11 mouse cellular contexts compared by ENCODE assay signal in genomic region chr8:122277204-122277995, GRCm38 (mm10). TPM values are rescaled to one million over a fixed set of nuclear protein-coding genes. Genes with fewer than 3 reads are reported as not detected.
A peak's percentile ranks its signal among the peaks of the same experiment; 100 is the strongest.
DNase-seq lines count a peak whose midpoint lies in the region; ATAC-seq and TF ChIP-seq lines count a peak whose summit lies in the region.
"Had no signal": no experiment of that assay in that cellular context is flagged by ENCODE, and none has a peak within 500 bp of the region (broad histone marks: within the 10 kb centered on the region; RNA-seq: fewer than 3 reads in every experiment).

No protein-coding gene starts in this region.

- no peaks in the 10 kb centered on the region for H3K9me3 ChIP-seq in kidney, postnatal 0 days (replicated peaks; ENCODE audit: low read length)
- H3K9me3 ChIP-seq in kidney, embryonic 16.5 days (ENCODE audit: low read length): no peaks in the 10 kb centered on the region
- H3K9me3 ChIP-seq in ES-E14 (ENCODE audit: control insufficient read depth, insufficient read depth, low read depth, low read length): no peaks in the 10 kb centered on the region
- H3K9me3 ChIP-seq in liver, embryonic 11.5 days (ENCODE audit: control insufficient read depth, low read length): no peaks in the 10 kb centered on the region
- H3K9me3 ChIP-seq: intestine, embryonic 15.5 days had no signal

- H3K4me2 ChIP-seq in kidney, postnatal 0 days (ENCODE audit: low read length): no peak overlapping the region
- H3K4me2 ChIP-seq in kidney, embryonic 16.5 days (replicated peaks; ENCODE audit: low read depth, low read length): no peak overlapping the region
- H3K4me2 ChIP-seq in liver, embryonic 11.5 days: no peak overlapping the region
- H3K4me2 ChIP-seq: intestine, embryonic 15.5 days had no signal

- no peak overlapping the region for H3K9ac ChIP-seq in kidney, postnatal 0 days (ENCODE audit: low read depth, low read length)
- H3K9ac ChIP-seq in kidney, embryonic 16.5 days (replicated peaks; ENCODE audit: low read length): no peak overlapping the region
- H3K9ac ChIP-seq in ES-E14 (ENCODE audit: insufficient read depth, low read depth, low read length, poor library complexity, severe bottlenecking): peak overlapping the region; percentile 37; the same call in 1 of the 2 replicates
- 0 out of 2 replicates have a peak overlapping the region, but pooled peaks have one; percentile 2 for H3K9ac ChIP-seq in liver, embryonic 11.5 days (ENCODE audit: low read depth, low read length)
- H3K9ac ChIP-seq: intestine, embryonic 15.5 days had no signal

- no peak overlapping the region for H3K4me3 ChIP-seq in kidney, postnatal 0 days (replicated peaks; ENCODE audit: low read depth, low read length)
- H3K4me3 ChIP-seq in kidney, embryonic 16.5 days (ENCODE audit: low read length): no peak overlapping the region
- peak overlapping the region in 1 of 2 experiments; percentile 56; a peak in 1 of 4 replicates for H3K4me3 ChIP-seq in ES-E14 (ENCODE audit: insufficient read depth in 1 of 2, low read depth in 1 of 2, low read length in 2 of 2, poor library complexity in 1 of 2, severe bottlenecking in 1 of 2)
- H3K4me3 ChIP-seq in liver, embryonic 11.5 days (ENCODE audit: low read depth, low read length): no peak overlapping the region
- H3K4me3 ChIP-seq: intestine, embryonic 15.5 days had no signal

- DNase-seq in kidney, postnatal 0 days (ENCODE audit: low spot score): peak; percentile 63
- DNase-seq in ES-E14 (ENCODE audit: low read depth, low spot score): no peak
- peak; percentile 48 for DNase-seq in brain, embryonic 14.5 days (ENCODE audit: low read depth)
- DNase-seq in liver, embryonic 11.5 days (ENCODE audit: low spot score): no peak
- DNase-seq in layer of hippocampus, adult 9-11 months: no peak
- DNase-seq in cerebellum, postnatal 36 days: no peak
- DNase-seq: gastrocnemius, postnatal 10 days; spleen, adult 18-20 months had no signal

- no peaks in the 10 kb centered on the region for H3K36me3 ChIP-seq in kidney, postnatal 0 days (ENCODE audit: insufficient read depth, low read length)
- H3K36me3 ChIP-seq in kidney, embryonic 16.5 days (ENCODE audit: insufficient read depth, low read length): no peaks in the 10 kb centered on the region
- no peaks in the 10 kb centered on the region for H3K36me3 ChIP-seq in ES-E14 (ENCODE audit: control insufficient read depth, insufficient read depth, low read length, poor library complexity, severe bottlenecking)
- H3K36me3 ChIP-seq in liver, embryonic 11.5 days (ENCODE audit: control insufficient read depth, insufficient read depth, low read length): no peaks in the 10 kb centered on the region
- H3K36me3 ChIP-seq: intestine, embryonic 15.5 days had no signal

- in situ Hi-C loops in ES-E14 (cut with MboI; ENCODE audit: low sequenced_read_pairs in 2 of 2, unreplicated experiment in 2 of 2): loop anchor here in 1 of 2 experiments (10.0 kb wide), 1 partner anchor 57 kb away; no protein-coding TSS in a partner anchor

- H3K27me3 ChIP-seq in kidney, postnatal 0 days (ENCODE audit: insufficient read depth, low read length): no peaks in the 10 kb centered on the region
- H3K27me3 ChIP-seq in kidney, embryonic 16.5 days (ENCODE audit: insufficient read depth, low read length): 0 out of 2 replicates have a peak, but pooled peaks cover 2% of the 10 kb centered on the region
- H3K27me3 ChIP-seq in liver, embryonic 11.5 days (replicated peaks; ENCODE audit: control insufficient read depth, insufficient read depth, low read length): no peaks in the 10 kb centered on the region
- H3K27me3 ChIP-seq: intestine, embryonic 15.5 days had no signal

- TF ChIP-seq CTCF in kidney, postnatal 0 days (IDR thresholded peaks at IDR 0.05; ENCODE audit: low read depth): peak; percentile 42
- no peak for TF ChIP-seq CTCF in brain, embryonic 14.5 days (IDR thresholded peaks at IDR 0.05; ENCODE audit: borderline replicate concordance, extremely low read depth, insufficient read depth, insufficient read length)

- ATAC-seq in kidney, postnatal 0 days (replicated peaks; ENCODE audit: low FRiP score, low read depth): no peak
- ATAC-seq in kidney, embryonic 16.5 days (ENCODE audit: low FRiP score, low TSS enrichment): no peak
- ATAC-seq in liver, embryonic 11.5 days (replicated peaks; ENCODE audit: low FRiP score): no peak
- ATAC-seq: activated CD4-positive, CD25-positive, alpha-beta regulatory T cell, adult 4 months; intestine, embryonic 15.5 days had no signal

- TF ChIP-seq POLR2A in brain, embryonic 14.5 days (IDR thresholded peaks at IDR 0.05; ENCODE audit: borderline replicate concordance, extremely low read depth, insufficient read depth, insufficient read length, poor library complexity, severe bottlenecking): no peak

- H3K27ac ChIP-seq in kidney, postnatal 0 days: no peak overlapping the region
- no peak overlapping the region for H3K27ac ChIP-seq in kidney, embryonic 16.5 days (ENCODE audit: low read length)
- H3K27ac ChIP-seq in ES-E14 (ENCODE audit: insufficient read depth, low read depth, low read length, poor library complexity, severe bottlenecking): no peak overlapping the region
- H3K27ac ChIP-seq in liver, embryonic 11.5 days (ENCODE audit: low read depth, low read length): no peak overlapping the region
- H3K27ac ChIP-seq: intestine, embryonic 15.5 days had no signal

- 63% methylated on average over 18 of the region's 18 CpGs for WGBS in kidney, postnatal 0 days
- WGBS in kidney, embryonic 16.5 days: 64% methylated on average over 18 of the region's 18 CpGs
- 76% methylated on average over 18 of the region's 18 CpGs for WGBS in liver, embryonic 11.5 days

- peaks cover 3% of the 10 kb centered on the region for H3K4me1 ChIP-seq in kidney, postnatal 0 days (replicated peaks; ENCODE audit: insufficient read depth, low read length)
- H3K4me1 ChIP-seq in kidney, embryonic 16.5 days (ENCODE audit: insufficient read depth, low read length): peaks cover 19% of the 10 kb centered on the region
- H3K4me1 ChIP-seq in ES-E14 (ENCODE audit: control insufficient read depth in 2 of 2, insufficient read depth in 2 of 2, low read length in 2 of 2, poor library complexity in 1 of 2): peaks cover 0 to 5% of the 10 kb centered on the region in 2 experiments; a peak in 1 of 4 replicates
- H3K4me1 ChIP-seq in liver, embryonic 11.5 days (replicated peaks; ENCODE audit: control insufficient read depth, insufficient read depth, low read length): peaks cover 57% of the 10 kb centered on the region

TF ChIP-seq in ES-E14, 5 proteins besides CTCF, POLR2A, EP300 and RAD21:
- TF ChIP-seq HCFC1 (IDR thresholded peaks at IDR 0.05; ENCODE audit: borderline replicate concordance, insufficient read depth, low read length) (no peak), CHD2 (IDR thresholded peaks at IDR 0.05; ENCODE audit: low read depth, low read length) (no peak), ZC3H11A (IDR thresholded peaks at IDR 0.05; ENCODE audit: borderline replicate concordance, low read depth, low read length) (no peak), MAFK (IDR thresholded peaks at IDR 0.05; ENCODE audit: insufficient read depth, low read depth, low read length) (no peak), ZNF384 (IDR thresholded peaks at IDR 0.05; ENCODE audit: low read depth, low read length) (no peak)

RNA-seq across cellular contexts. Expression of gene Zfpm1, which starts 4.5 kb away (rescaled TPM):
- polyA plus RNA-seq in kidney, postnatal 0 days (2015; fragmentation: Nextera tagmentation; extraction: Ambion mirVana): 1.4 and 2.3 TPM in 2 replicates
- polyA plus RNA-seq in kidney, embryonic 16.5 days (2015; fragmentation: Nextera tagmentation; extraction: Ambion mirVana): 1.5 and 1.6 TPM in 2 replicates
- 7.8 and 8.5 TPM in 2 replicates for total RNA-seq in ES-E14 (2012; rRNA removed)
- 8.1 and 16.9 TPM in 2 replicates for polyA plus RNA-seq in brain, embryonic 14.5 days (2012; rRNA removed)
- 22.7 and 26.5 TPM in 2 replicates for polyA plus RNA-seq in liver, embryonic 11.5 days (2014; fragmentation: Nextera tagmentation; extraction: Ambion mirVana)

Comparison
In these comparisons a context has a peak if more than half of its experiments do, and no peak if none do; other contexts are left out.
1. DNase-seq: peak in kidney, postnatal 0 days (single experiment) and brain, embryonic 14.5 days (single experiment); none in ES-E14 (single experiment), liver, embryonic 11.5 days (single experiment), layer of hippocampus, adult 9-11 months (single experiment) and cerebellum, postnatal 36 days (0 of 2).
2. H3K9ac ChIP-seq: peak in ES-E14 (single experiment) and liver, embryonic 11.5 days (single experiment); none in kidney, postnatal 0 days (single experiment) and kidney, embryonic 16.5 days (single experiment).